Mouse (Mus musculus): ENCODE results near the gene Tbcb.

- TF ChIP-seq CTCF (IDR thresholded peaks at IDR 0.05; ENCODE audit: control insufficient read depth, insufficient read depth, insufficient read length) (no peak), CEBPB (IDR thresholded peaks at IDR 0.05; ENCODE audit: low read depth) (no peak), MAX (IDR thresholded peaks at IDR 0.05) (no peak), FOSL1 (IDR thresholded peaks at IDR 0.05; ENCODE audit: insufficient read depth, low read length, poor library complexity, severe bottlenecking) (no peak)
These were observed 43.5 kb downstream of the Tbcb start for GRCm38 (mm10) chr7:30188344-30189115.
